Mouse (Mus musculus) intestine, postnatal 0 days (tissue): ENCODE measurements around the gene Rabl2. TPM values are rescaled to one million over a fixed set of nuclear protein-coding genes. Genes with fewer than 3 reads are reported as not detected.

Experiments used
- ATAC-seq: fragments of 200-750 bp; cut with Nextera tagmentation; 2 replicates; pipeline ENCODE4 v1.8.0; 2017; ENCODE audit warnings: mild to moderate bottlenecking, moderate TSS enrichment, moderate library complexity
- H3K27ac ChIP-seq: fragments of 300-500 bp; sonication (generic); 2 replicates; pipeline ENCODE4 v1.5.1; 2014; ENCODE audit warnings: mild to moderate bottlenecking, low read depth, low read length, moderate library complexity
- H3K27me3 ChIP-seq: fragments of 300-500 bp; sonication (generic); replicated peaks from 2 replicates; pipeline ENCODE4 v1.6.1; 2014; ENCODE audit warnings: low read length, mixed read lengths; ENCODE audit not compliant: control insufficient read depth, insufficient read depth
- H3K36me3 ChIP-seq: fragments of 300-500 bp; sonication (generic); 2 replicates; pipeline ENCODE4 v1.6.1; 2014; ENCODE audit warnings: mild to moderate bottlenecking, moderate library complexity; ENCODE audit not compliant: control insufficient read depth, insufficient read depth
- H3K4me1 ChIP-seq: fragments of 300-500 bp; sonication (generic); replicated peaks from 2 replicates; pipeline ENCODE4 v1.6.1; 2014; ENCODE audit warnings: antibody characterized with exemption, low read length, mixed read lengths; ENCODE audit not compliant: control insufficient read depth, insufficient read depth
- H3K4me2 ChIP-seq: fragments of 300-500 bp; sonication (generic); replicated peaks from 2 replicates; pipeline ENCODE4 v1.6.1; 2014; ENCODE audit warnings: low read depth, mild to moderate bottlenecking, moderate library complexity
- H3K4me3 ChIP-seq: fragments of 300-500 bp; sonication (generic); 2 replicates; pipeline ENCODE4 v1.5.1; 2014; ENCODE audit warnings: low read depth, low read length
- H3K9ac ChIP-seq: fragments of 300-500 bp; sonication (generic); 2 replicates; pipeline ENCODE4 v1.6.1; 2014; ENCODE audit warnings: mild to moderate bottlenecking, low read depth, low read length
- H3K9me3 ChIP-seq: fragments of 300-500 bp; sonication (generic); 2 replicates; pipeline ENCODE4 v1.6.1; 2016; ENCODE audit warnings: mixed run types; ENCODE audit not compliant: control insufficient read depth
- CTCF ChIP-seq: sonication (generic); IDR thresholded peaks from 2 replicates; pipeline ENCODE4 v1.5.1; 2016; ENCODE audit warnings: low read depth, mild to moderate bottlenecking, control low read depth, antibody characterized with exemption, moderate library complexity
- WGBS: fragments of 180-500 bp; shearing (Covaris S2); extraction: QIAGEN DNeasy Blood & Tissue Kit; methylation state at CpG from one replicate; pipeline ENCODE4 v1.1.7; 2014; 5-methylcytosine and 5-hydroxymethylcytosine counted together
- polyA plus RNA-seq: library from polyadenylated mRNA; unstranded; fragments of >200 nt; fragmentation: Nextera tagmentation; extraction: Ambion mirVana; gene quantifications from 2 replicates; pipeline ENCODE4 v1.2.1, GENCODE M21; 2015

Gene Rabl2
- polyA plus RNA-seq = 7.1 and 7.6 TPM in 2 replicates

DNA sequence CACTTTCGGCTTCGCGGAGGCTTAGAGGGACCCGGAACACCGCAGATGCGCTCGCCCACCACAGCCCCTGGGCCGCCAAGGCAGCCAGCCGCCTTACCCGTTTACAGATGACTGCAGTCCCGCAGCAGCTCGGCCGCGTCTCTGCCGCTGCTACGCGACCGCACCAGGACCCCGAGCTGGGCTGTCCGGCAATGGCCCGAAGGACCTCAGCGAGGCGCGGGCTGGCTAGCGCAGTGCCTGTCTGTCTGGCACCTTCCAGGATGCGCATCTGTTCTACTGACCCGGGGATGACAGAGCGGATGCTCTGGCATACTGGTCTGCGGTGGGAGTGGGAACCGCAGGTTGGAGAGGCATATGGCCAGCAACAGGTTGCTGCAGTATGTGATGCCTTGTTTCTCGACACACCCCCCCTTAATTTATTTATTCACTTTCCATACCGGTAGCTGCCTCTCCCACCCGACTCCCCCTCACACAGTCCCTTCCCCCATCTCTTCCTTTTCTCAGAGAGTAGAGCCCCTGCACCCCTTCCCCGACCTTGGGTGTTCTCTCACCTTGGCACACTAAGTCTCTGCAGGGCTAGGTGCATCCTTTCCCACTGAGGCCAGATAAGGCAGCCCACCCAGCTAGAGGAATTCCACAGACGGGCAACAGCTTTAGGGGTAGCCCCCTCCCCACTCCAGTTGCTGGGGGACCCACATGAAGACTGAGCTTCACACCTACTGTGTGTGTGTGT, at the start of gene Rabl2:
Gene Rabl2, minus strand, starts transcription at position 201 of the 733 bp plus-strand sequence.
- Histone ChIP-seq H3K36me3 (peaks cover 11% of the 10 kb centered on the region; the same call in 1 of the 2 replicates), H3K9ac (peak within 1 kb of the TSS; percentile 72), H3K4me1 (no peaks in the 10 kb centered on the region; the same call in 1 of the 2 replicates), H3K9me3 (no peaks in the 10 kb centered on the region), H3K27me3 (no peaks in the 10 kb centered on the region), H3K4me3 (peak within 1 kb of the TSS; percentile 71), H3K27ac (no peak within 1 kb of the TSS), H3K4me2 (peak within 1 kb of the TSS; percentile 74)
- under 1% methylated on average over 35 of the region's 35 CpGs for WGBS
- peak; percentile 94 for ATAC-seq
- no peak for TF ChIP-seq CTCF

- H3K27ac ChIP-seq = no peak overlapping the region
- WGBS = 5% methylated on average over 6 of the region's 6 CpGs
- H3K9me3 ChIP-seq = no peaks in the 10 kb centered on the region
- TF ChIP-seq CTCF = peak; percentile 97
- no peaks in the 10 kb centered on the region for H3K4me1 ChIP-seq
- no peak overlapping the region for H3K4me2 ChIP-seq
- no peak overlapping the region for H3K4me3 ChIP-seq
- H3K27me3 ChIP-seq = no peaks in the 10 kb centered on the region
- no peak overlapping the region for H3K9ac ChIP-seq
- ATAC-seq = no peak
- H3K36me3 ChIP-seq = no peaks in the 10 kb centered on the region
Observed at GRCm38 (mm10) chr15:89623626-89623959, 31.9 kb upstream of the Rabl2 start.

DNA sequence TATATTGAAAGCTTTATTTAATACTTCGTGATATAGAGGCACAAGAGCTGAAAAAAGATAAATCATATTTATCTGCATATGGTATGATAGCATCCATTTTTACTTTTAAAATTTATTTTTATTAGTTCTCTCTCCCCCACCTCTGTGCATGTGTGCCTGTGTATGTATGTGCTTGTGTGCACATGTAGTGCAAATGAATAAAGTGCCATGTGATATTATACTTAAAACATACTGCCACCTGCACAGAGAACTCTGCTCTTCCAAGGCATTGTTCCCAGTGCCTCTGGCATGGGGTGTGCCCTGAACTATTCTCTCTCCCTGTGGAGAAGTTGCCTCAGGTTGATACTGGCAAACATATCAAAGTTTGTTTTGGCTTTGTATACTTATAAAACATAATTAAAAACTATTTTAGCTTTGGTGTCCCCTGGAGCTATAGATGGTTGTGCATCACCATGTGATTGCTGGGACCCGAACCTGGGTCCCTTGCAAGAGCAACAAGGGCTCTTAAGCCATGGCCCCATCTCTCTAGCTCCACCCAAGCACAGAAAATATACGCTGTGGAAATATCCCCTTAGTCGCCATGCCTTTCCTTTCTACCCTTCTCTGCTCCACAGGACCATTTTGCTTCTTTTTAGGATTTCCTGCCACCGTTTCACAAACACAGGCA, 31.4 kb upstream of the Rabl2 start:
- H3K27ac ChIP-seq = no peak overlapping the region
- no peaks in the 10 kb centered on the region for H3K36me3 ChIP-seq
- ATAC-seq = no peak
- no peak overlapping the region for H3K9ac ChIP-seq
- H3K27me3 ChIP-seq = no peaks in the 10 kb centered on the region
- H3K4me3 ChIP-seq = no peak overlapping the region
- no peaks in the 10 kb centered on the region for H3K9me3 ChIP-seq
- 56% methylated on average over 5 of the region's 5 CpGs for WGBS
- TF ChIP-seq CTCF = no peak
- H3K4me1 ChIP-seq = no peaks in the 10 kb centered on the region
- no peak overlapping the region for H3K4me2 ChIP-seq

- Histone ChIP-seq H3K4me2 (no peak overlapping the region), H3K4me3 (no peak overlapping the region), H3K9me3 (no peaks in the 10 kb centered on the region), H3K27me3 (no peaks in the 10 kb centered on the region), H3K4me1 (no peaks in the 10 kb centered on the region), H3K36me3 (no peaks in the 10 kb centered on the region), H3K27ac (no peak overlapping the region), H3K9ac (no peak overlapping the region)
- WGBS = 78% methylated on average over 12 of the region's 12 CpGs
- peak; percentile 88 for TF ChIP-seq CTCF
- ATAC-seq = 0 out of 2 replicates have a peak, but pooled peaks have one; percentile 22
Observed at GRCm38 (mm10) chr15:89622312-89622958, 30.7 kb upstream of the Rabl2 start.

DNA sequence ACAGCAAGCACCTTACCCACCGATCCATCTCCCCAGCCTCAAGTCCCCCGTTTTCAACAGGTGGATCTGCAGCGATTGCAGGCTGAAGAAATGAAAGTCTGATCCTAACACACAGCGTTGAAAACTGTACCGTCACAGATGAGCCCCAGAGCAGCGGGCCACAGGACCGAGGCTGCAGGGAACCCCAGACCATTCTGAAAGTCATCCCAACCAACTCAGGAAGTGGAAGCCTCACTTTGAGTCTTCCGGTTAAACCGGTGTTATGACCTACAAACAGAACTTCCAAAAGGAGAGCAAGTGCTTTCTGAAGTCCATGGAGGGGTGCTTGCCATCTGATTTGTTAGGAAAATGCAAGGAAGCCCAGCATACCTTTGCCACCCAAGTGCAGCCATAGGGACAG, 16.2 kb upstream of the Rabl2 start:
- H3K27me3 ChIP-seq = no peaks in the 10 kb centered on the region
- no peak overlapping the region for H3K4me3 ChIP-seq
- H3K9me3 ChIP-seq = no peaks in the 10 kb centered on the region
- 80% methylated on average over 9 of the region's 9 CpGs for WGBS
- no peak for ATAC-seq
- H3K27ac ChIP-seq = no peak overlapping the region
- H3K4me1 ChIP-seq = no peaks in the 10 kb centered on the region
- no peak overlapping the region for H3K9ac ChIP-seq
- H3K36me3 ChIP-seq = no peaks in the 10 kb centered on the region
- TF ChIP-seq CTCF = no peak
- no peak overlapping the region for H3K4me2 ChIP-seq

DNA sequence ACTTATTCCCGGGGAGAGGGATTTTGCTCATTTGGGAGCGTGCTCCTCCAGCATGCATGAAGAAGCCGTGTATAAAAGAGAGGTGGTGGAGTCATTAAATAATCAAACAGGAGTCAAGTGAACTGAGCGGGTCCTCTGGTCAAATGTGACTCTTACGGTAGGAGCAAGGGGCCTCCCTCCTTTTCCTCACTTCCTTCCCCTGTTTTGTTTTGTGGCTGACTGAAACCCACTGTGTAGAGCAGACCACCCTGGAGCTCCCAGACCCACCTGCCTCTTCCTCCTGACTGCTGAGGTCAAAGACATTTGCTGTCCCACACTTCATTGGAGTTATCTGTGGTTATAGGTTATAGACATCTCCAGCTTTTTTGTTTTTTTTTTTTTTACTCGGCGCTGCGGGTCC, 15.8 kb upstream of the Rabl2 start:
- no peak overlapping the region for H3K4me2 ChIP-seq
- no peak overlapping the region for H3K9ac ChIP-seq
- no peak for ATAC-seq
- no peaks in the 10 kb centered on the region for H3K9me3 ChIP-seq
- no peaks in the 10 kb centered on the region for H3K27me3 ChIP-seq
- H3K4me1 ChIP-seq = no peaks in the 10 kb centered on the region
- no peak overlapping the region for H3K4me3 ChIP-seq
- TF ChIP-seq CTCF = no peak
- H3K36me3 ChIP-seq = no peaks in the 10 kb centered on the region
- WGBS = 82% methylated on average over 8 of the region's 8 CpGs
- H3K27ac ChIP-seq = no peak overlapping the region
